Mouse (Mus musculus) erythroblast, embryonic 14.5 days (primary cell): ENCODE data around the gene Ddx43. TPM values are rescaled to one million over a fixed set of nuclear protein-coding genes. Genes with fewer than 3 reads are reported as not detected.

Source experiments
- H3K27me3 ChIP-seq: 2 replicates; pipeline ENCODE4 v1.6.1; 2012; ENCODE audit warnings: inconsistent platforms; ENCODE audit not compliant: control insufficient read depth
- H3K36me3 ChIP-seq: 2 replicates; pipeline ENCODE4 v1.6.1; 2012; ENCODE audit warnings: mild to moderate bottlenecking, inconsistent platforms; ENCODE audit not compliant: control insufficient read depth
- H3K4me1 ChIP-seq: 2 replicates; pipeline ENCODE4 v1.6.1; 2012; ENCODE audit warnings: inconsistent platforms; ENCODE audit not compliant: control insufficient read depth
- H3K4me3 ChIP-seq: replicated peaks from 2 replicates; pipeline ENCODE3; 2012; ENCODE audit warnings: moderate library complexity, mild to moderate bottlenecking, inconsistent platforms
- H3K9me3 ChIP-seq: 2 replicates; pipeline ENCODE4 v1.6.1; 2012; ENCODE audit warnings: low read length, inconsistent platforms, mixed read lengths; ENCODE audit not compliant: control insufficient read depth
- GATA1 ChIP-seq: IDR thresholded peaks from 2 replicates; pipeline ENCODE4 v1.6.1; 2012; ENCODE audit warnings: low read length, inconsistent platforms, mixed read lengths
- TAL1 ChIP-seq: IDR thresholded peaks from 3 replicates; pipeline ENCODE4 v1.6.1; 2012; ENCODE audit warnings: low read length, inconsistent platforms, mixed read lengths
- polyA plus RNA-seq: library from polyadenylated mRNA; stranded (reverse); fragments of >175 nt; gene quantifications from 2 replicates; pipeline ENCODE4 v1.2.3, GENCODE M21; 2012

The Ddx43 gene
- polyA plus RNA-seq, 1 experiment: not detected

DNA sequence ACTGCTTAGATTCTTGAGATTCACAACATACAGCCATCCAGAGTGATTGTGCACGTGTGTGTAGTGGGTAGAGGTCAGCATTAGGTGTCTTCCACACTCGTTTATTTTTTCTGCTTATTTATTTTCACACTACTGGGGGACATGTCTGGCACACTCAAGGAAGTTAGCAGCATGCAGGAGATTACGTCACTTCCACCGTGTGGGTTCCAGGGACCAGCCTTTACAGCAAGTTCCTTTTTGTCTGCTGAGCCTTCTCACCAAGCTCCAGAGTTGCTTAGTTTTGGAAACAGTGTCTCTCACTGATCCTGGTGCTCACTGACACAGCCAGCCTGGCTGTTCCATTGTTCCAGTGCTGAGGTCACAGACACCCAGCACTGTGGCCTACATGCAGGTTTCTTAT, 55.8 kb downstream of the Ddx43 start:
- Histone ChIP-seq H3K4me1 (peaks cover 42% of the 10 kb centered on the region), H3K9me3 (no peaks in the 10 kb centered on the region), H3K4me3 (no peak overlapping the region), H3K36me3 (peaks cover 71% of the 10 kb centered on the region), H3K27me3 (peaks cover 8% of the 10 kb centered on the region)
- TF ChIP-seq TAL1: no peak
- no peak for TF ChIP-seq GATA1

DNA sequence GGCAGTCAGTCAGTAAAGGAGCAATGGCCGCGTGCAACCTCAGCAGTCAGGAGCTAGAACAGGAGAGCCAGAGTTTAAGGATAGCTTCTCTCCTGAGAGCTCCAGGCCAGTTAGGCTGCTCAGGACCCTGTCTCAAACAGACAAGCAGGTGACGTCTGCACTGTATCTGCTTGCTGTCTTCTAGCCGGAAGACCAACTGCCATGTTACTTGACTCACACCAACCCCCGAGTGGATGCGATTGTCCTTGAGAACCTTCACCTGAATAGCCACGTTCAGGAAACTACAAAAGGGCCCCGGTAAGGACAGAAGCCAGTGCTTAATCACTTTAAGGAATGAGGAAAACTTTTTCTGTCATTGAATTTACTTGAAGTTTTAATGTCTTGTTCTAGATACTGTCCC, 61.4 kb downstream of the Ddx43 start:
- TF ChIP-seq GATA1: no peak
- no peak for TF ChIP-seq TAL1
- H3K9me3 ChIP-seq: no peaks in the 10 kb centered on the region
- H3K36me3 ChIP-seq: peaks cover 97% of the 10 kb centered on the region
- H3K4me3 ChIP-seq: no peak overlapping the region
- H3K27me3 ChIP-seq: no peaks in the 10 kb centered on the region
- H3K4me1 ChIP-seq: peaks cover 14% of the 10 kb centered on the region

DNA sequence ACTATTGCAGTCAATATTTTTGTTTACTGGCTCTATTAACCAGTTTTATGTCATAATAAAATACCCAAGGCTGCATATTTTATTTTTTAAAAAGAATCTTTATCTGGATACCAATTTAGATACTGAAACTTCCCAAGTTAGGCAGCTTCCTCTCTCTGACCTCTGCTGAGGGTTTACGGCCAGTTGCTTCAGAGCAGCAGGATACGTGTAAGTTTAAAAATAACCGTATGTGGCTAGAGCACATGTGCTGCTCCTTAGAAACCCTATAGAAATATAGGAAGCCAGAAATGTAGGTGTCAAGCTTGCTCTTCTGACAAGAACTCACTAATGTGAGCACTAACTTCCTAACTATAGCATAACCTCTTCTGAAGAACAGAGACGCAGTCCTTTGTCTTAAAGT, 67.8 kb downstream of the Ddx43 start:
- TF ChIP-seq GATA1 (no peak), TAL1 (no peak)
- no peaks in the 10 kb centered on the region for H3K27me3 ChIP-seq
- H3K9me3 ChIP-seq: no peaks in the 10 kb centered on the region
- H3K36me3 ChIP-seq: peaks cover 95% of the 10 kb centered on the region
- no peak overlapping the region for H3K4me3 ChIP-seq
- no peaks in the 10 kb centered on the region for H3K4me1 ChIP-seq

GRCm38 (mm10) chr9:78465725-78466124, 70.1 kb downstream of the Ddx43 start:
- peaks cover 97% of the 10 kb centered on the region for H3K36me3 ChIP-seq
- H3K4me3 ChIP-seq: no peak overlapping the region
- no peaks in the 10 kb centered on the region for H3K9me3 ChIP-seq
- TF ChIP-seq GATA1 (no peak), TAL1 (no peak)
- H3K4me1 ChIP-seq: no peaks in the 10 kb centered on the region
- no peaks in the 10 kb centered on the region for H3K27me3 ChIP-seq

Other genes starting within 250 kb of the Ddx43 start
- 0.65 and 1.0 TPM in 2 replicates for gene Gsta4, start 213.0 kb upstream of the Ddx43 start, polyA plus RNA-seq
- gene Gsta1, start 165.1 kb upstream of the Ddx43 start, polyA plus RNA-seq: not detected in 2 replicates
- not detected in 2 replicates for gene Gm3776, start 138.6 kb upstream of the Ddx43 start, polyA plus RNA-seq
- not detected in 2 replicates for gene Gm10639, start 105.9 kb upstream of the Ddx43 start, polyA plus RNA-seq
- not detected in 2 replicates for gene Omt2a, start 81.0 kb upstream of the Ddx43 start, polyA plus RNA-seq
- gene Omt2b, start 68.2 kb upstream of the Ddx43 start, polyA plus RNA-seq: not detected in 2 replicates
- gene Gsta2, start 40.0 kb upstream of the Ddx43 start, polyA plus RNA-seq: not detected in 2 replicates
- not detected in 2 replicates for gene Dppa5a, start 27.6 kb upstream of the Ddx43 start, polyA plus RNA-seq
- gene Ooep, start 17.1 kb upstream of the Ddx43 start, polyA plus RNA-seq: not detected in 2 replicates
- gene Cgas, start 47.5 kb downstream of the Ddx43 start, polyA plus RNA-seq: 0.05 TPM in 1 of 2 replicates, not detected in the other
- 0.94 and 1.1 TPM in 2 replicates for gene Mto1, start 52.4 kb downstream of the Ddx43 start, polyA plus RNA-seq
- gene Gm17324, start 53.0 kb downstream of the Ddx43 start, polyA plus RNA-seq: 0.15 and 0.23 TPM in 2 replicates
- 47.9 and 54.8 TPM in 2 replicates for gene Eef1a1, start 93.4 kb downstream of the Ddx43 start, polyA plus RNA-seq
- 0.06 and 0.10 TPM in 2 replicates for gene Slc17a5, start 192.3 kb downstream of the Ddx43 start, polyA plus RNA-seq
- not detected in 2 replicates for gene Cd109, start 219.8 kb downstream of the Ddx43 start, polyA plus RNA-seq